Mouse (Mus musculus): ENCODE results near the gene Fanca.

- peak; percentile 59 for TF ChIP-seq CTCF (IDR thresholded peaks at IDR 0.05; ENCODE audit: control insufficient read depth, insufficient read depth, insufficient read length)
- TF ChIP-seq MAX (IDR thresholded peaks at IDR 0.05) = no peak
Measured at GRCm38 (mm10) chr8:123361082-123361739, 42.8 kb upstream of the Fanca start.
